Comparison of ENCODE assay signal across 11 mouse cellular contexts in genomic region chr1:189686025-189686424, GRCm38 (mm10). TPM values are rescaled to one million over a fixed set of nuclear protein-coding genes. Genes with fewer than 3 reads are reported as not detected.
A peak's percentile ranks its signal among the peaks of the same experiment; 100 is the strongest.
DNase-seq lines count a peak whose midpoint lies in the region; ATAC-seq and TF ChIP-seq lines count a peak whose summit lies in the region.
"Had no signal": no experiment of that assay in that cellular context is flagged by ENCODE, and none has a peak within 500 bp of the region (broad histone marks: within the 10 kb centered on the region; RNA-seq: fewer than 3 reads in every experiment).

No protein-coding gene starts in this region.

- H3K4me1 ChIP-seq in heart, embryonic 12.5 days (replicated peaks): peaks cover 30% of the 10 kb centered on the region
- 0 out of 2 replicates have a peak, but pooled peaks cover 4% of the 10 kb centered on the region for H3K4me1 ChIP-seq in lung, embryonic 14.5 days (ENCODE audit: insufficient read depth)
- H3K4me1 ChIP-seq in embryonic facial prominence, embryonic 12.5 days: peaks cover 22% of the 10 kb centered on the region
- H3K4me1 ChIP-seq in liver, embryonic 15.5 days (replicated peaks): peaks cover 34% of the 10 kb centered on the region

- 70% methylated on average over 6 of the region's 6 CpGs for WGBS in heart, embryonic 12.5 days
- WGBS in lung, embryonic 14.5 days: 53% methylated on average over 6 of the region's 6 CpGs
- 86% methylated on average over 6 of the region's 6 CpGs for WGBS in embryonic facial prominence, embryonic 12.5 days
- WGBS in liver, embryonic 15.5 days (ENCODE audit: insufficient replicate concordance): 73% methylated on average over 6 of the region's 6 CpGs

- H3K27me3 ChIP-seq in heart, embryonic 12.5 days (replicated peaks): no peaks in the 10 kb centered on the region
- H3K27me3 ChIP-seq in lung, embryonic 14.5 days (ENCODE audit: insufficient read depth, low read length): no peaks in the 10 kb centered on the region
- H3K27me3 ChIP-seq in embryonic facial prominence, embryonic 12.5 days: no peaks in the 10 kb centered on the region
- no peaks in the 10 kb centered on the region for H3K27me3 ChIP-seq in liver, embryonic 15.5 days

- H3K4me3 ChIP-seq in heart, embryonic 12.5 days: peak overlapping the region; percentile 37; the same call in 1 of the 2 replicates
- H3K4me3 ChIP-seq in lung, embryonic 14.5 days (ENCODE audit: low read depth, low read length): peak overlapping the region; percentile 92
- no peak overlapping the region for H3K4me3 ChIP-seq in embryonic facial prominence, embryonic 12.5 days
- H3K4me3 ChIP-seq in liver, embryonic 15.5 days (replicated peaks): peak overlapping the region; percentile 98

- no peak overlapping the region for H3K27ac ChIP-seq in heart, embryonic 12.5 days (ENCODE audit: poor library complexity, severe bottlenecking)
- H3K27ac ChIP-seq in lung, embryonic 14.5 days (ENCODE audit: low read depth): no peak overlapping the region
- H3K27ac ChIP-seq in embryonic facial prominence, embryonic 12.5 days: no peak overlapping the region
- H3K27ac ChIP-seq in liver, embryonic 15.5 days (replicated peaks): no peak overlapping the region

- H3K36me3 ChIP-seq in heart, embryonic 12.5 days: peaks cover 33% of the 10 kb centered on the region
- H3K36me3 ChIP-seq in lung, embryonic 14.5 days (ENCODE audit: insufficient read depth): peaks cover 42% of the 10 kb centered on the region
- peaks cover 26% of the 10 kb centered on the region for H3K36me3 ChIP-seq in embryonic facial prominence, embryonic 12.5 days
- peaks cover 53% of the 10 kb centered on the region for H3K36me3 ChIP-seq in liver, embryonic 15.5 days (replicated peaks)

- no peak overlapping the region for H3K9ac ChIP-seq in heart, embryonic 12.5 days
- H3K9ac ChIP-seq in lung, embryonic 14.5 days: peak overlapping the region; percentile 83
- H3K9ac ChIP-seq in embryonic facial prominence, embryonic 12.5 days: no peak overlapping the region
- H3K9ac ChIP-seq in liver, embryonic 15.5 days: no peak overlapping the region

- no peak for DNase-seq in heart, adult 8-10 months (ENCODE audit: low spot score)
- DNase-seq in lung, embryonic 14.5 days: no peak
- DNase-seq in lung, postnatal 25 days (ENCODE audit: low spot score): no peak
- no peak for DNase-seq in adrenal gland, adult 2 months
- no peak for DNase-seq in embryo, embryonic 9.5 days (ENCODE audit: extremely low spot score)
- DNase-seq: gastrocnemius, postnatal 10 days; kidney, postnatal 25 days had no signal

- ATAC-seq in heart, embryonic 12.5 days (ENCODE audit: insufficient number of reproducible peaks, low FRiP score): no peak
- no peak for ATAC-seq in lung, embryonic 14.5 days (ENCODE audit: insufficient read depth)
- no peak for ATAC-seq in embryonic facial prominence, embryonic 12.5 days (ENCODE audit: insufficient number of reproducible peaks, insufficient read depth, low FRiP score, low TSS enrichment)
- no peak for ATAC-seq in liver, embryonic 15.5 days (ENCODE audit: insufficient read depth)
- ATAC-seq: CD4-positive, CD25-positive, alpha-beta regulatory T cell, adult 4 months had no signal

- H3K9me3 ChIP-seq in heart, embryonic 12.5 days (replicated peaks): no peaks in the 10 kb centered on the region
- H3K9me3 ChIP-seq in lung, embryonic 14.5 days (ENCODE audit: low read depth, low read length): no peaks in the 10 kb centered on the region
- H3K9me3 ChIP-seq in embryonic facial prominence, embryonic 12.5 days: no peaks in the 10 kb centered on the region
- no peaks in the 10 kb centered on the region for H3K9me3 ChIP-seq in liver, embryonic 15.5 days (replicated peaks)

- H3K4me2 ChIP-seq in heart, embryonic 12.5 days: peak overlapping the region; percentile 33
- H3K4me2 ChIP-seq in lung, embryonic 14.5 days: peak overlapping the region; percentile 91
- H3K4me2 ChIP-seq in embryonic facial prominence, embryonic 12.5 days (replicated peaks): peak overlapping the region; percentile 88
- peak overlapping the region; percentile 72 for H3K4me2 ChIP-seq in liver, embryonic 15.5 days

- no peak for TF ChIP-seq CTCF in lung, embryonic 14.5 days (IDR thresholded peaks at IDR 0.05; ENCODE audit: low read depth)

RNA-seq across cellular contexts. Expression of gene Cenpf, which starts 1.9 kb away (rescaled TPM):
- polyA plus RNA-seq in heart, embryonic 12.5 days (2016; fragmentation: Nextera tagmentation; extraction: Ambion mirVana): 73.0 and 75.6 TPM in 2 replicates
- 10 to 100 TPM in 2 of 4 experiments, 1 to 10 TPM in 2; 3.9 to 14.9 (median 10.7) TPM for total RNA-seq in heart, adult 8-10 months (2022)
- polyA plus RNA-seq in lung, embryonic 14.5 days (2014; fragmentation: Nextera tagmentation; extraction: Ambion mirVana): 91.1 and 103 TPM in 2 replicates
- polyA plus RNA-seq in embryonic facial prominence, embryonic 12.5 days (2016; fragmentation: Nextera tagmentation; extraction: Ambion mirVana): 90.0 and 96.1 TPM in 2 replicates
- polyA plus RNA-seq in liver, embryonic 15.5 days (2015; fragmentation: Nextera tagmentation; extraction: Ambion mirVana): 46.3 and 50.3 TPM in 2 replicates
- 1 to 10 TPM; 2.5 to 3.0 TPM for total RNA-seq in adrenal gland, adult 2 months (2021)
- polyA plus RNA-seq in adrenal gland, adult 2 months (2012; rRNA removed): 0.18 and 0.31 TPM in 2 replicates

RNA-seq across cellular contexts. Expression of gene Ptpn14, which starts 42.0 kb away (rescaled TPM):
- polyA plus RNA-seq in heart, embryonic 12.5 days (2016; fragmentation: Nextera tagmentation; extraction: Ambion mirVana): 11.6 and 14.0 TPM in 2 replicates
- 10 to 100 TPM; 31.2 to 35.9 (median 33.9) TPM for total RNA-seq in heart, adult 8-10 months (2022)
- polyA plus RNA-seq in lung, embryonic 14.5 days (2014; fragmentation: Nextera tagmentation; extraction: Ambion mirVana): 10.3 and 11.6 TPM in 2 replicates
- 9.0 and 11.2 TPM in 2 replicates for polyA plus RNA-seq in embryonic facial prominence, embryonic 12.5 days (2016; fragmentation: Nextera tagmentation; extraction: Ambion mirVana)
- polyA plus RNA-seq in liver, embryonic 15.5 days (2015; fragmentation: Nextera tagmentation; extraction: Ambion mirVana): 0.40 and 0.44 TPM in 2 replicates
- 10 to 100 TPM; 17.7 to 19.4 TPM for total RNA-seq in adrenal gland, adult 2 months (2021)
- 11.7 and 12.8 TPM in 2 replicates for polyA plus RNA-seq in adrenal gland, adult 2 months (2012; rRNA removed)

Comparison
In these comparisons a context has a peak if more than half of its experiments do, and no peak if none do; other contexts are left out.
1. H3K4me2 ChIP-seq: peak in every context shown above with its lines; median percentile 91 in lung, embryonic 14.5 days; 88 in embryonic facial prominence, embryonic 12.5 days; 72 in liver, embryonic 15.5 days; 33 in heart, embryonic 12.5 days.
2. RNA of gene Cenpf, which starts 1.9 kb away (polyA plus RNA-seq): 91.1 to 103 TPM in lung, embryonic 14.5 days, 90.0 to 96.1 TPM in embryonic facial prominence, embryonic 12.5 days, 73.0 to 75.6 TPM in heart, embryonic 12.5 days and 46.3 to 50.3 TPM in liver, embryonic 15.5 days; 0.18 to 0.31 TPM in adrenal gland, adult 2 months; every median in the first group is over 10 times any median in the second.